Mouse (Mus musculus): ENCODE results near the gene Plcl1. TPM values are rescaled to one million over a fixed set of nuclear protein-coding genes. Genes with fewer than 3 reads are reported as not detected.
"Not testable (repeated sequence)": the region's sequence is repeated elsewhere in the genome, so short reads cannot be mapped to it uniquely, and the experiment has no call there.

The Plcl1 gene
- polyA plus RNA-seq, 1 experiment, result 0.30 TPM

DNA sequence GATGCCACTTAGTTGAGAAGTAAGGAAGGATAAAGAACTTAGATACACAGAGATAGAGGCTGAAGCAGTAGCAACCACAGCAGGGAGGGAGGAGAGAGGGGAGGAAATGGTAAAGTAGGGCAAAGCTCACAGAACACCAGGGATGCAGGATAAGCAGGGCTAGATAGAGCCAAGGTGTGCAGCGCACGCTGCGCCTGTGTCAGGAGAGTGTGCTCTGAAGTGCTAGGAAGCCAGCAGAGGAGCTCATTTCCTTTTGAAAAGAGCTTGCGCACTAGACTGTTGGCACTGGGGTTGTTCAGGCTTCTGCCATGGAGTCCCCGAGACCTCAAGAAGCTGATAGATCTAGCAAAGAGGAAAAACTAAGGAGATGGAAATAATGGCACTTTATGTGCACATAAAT lies 40.6 kb downstream of the Plcl1 start:
- 52% methylated on average over 5 of the region's 5 CpGs for WGBS
- Histone ChIP-seq H3K27ac (ENCODE audit: control insufficient read depth, insufficient read depth, low read depth, low read length, poor library complexity) (no peak overlapping the region), H3K4me1 (ENCODE audit: control insufficient read depth, insufficient read depth, low read length) (no peaks in the 10 kb centered on the region), H3K4me3 (replicated peaks; ENCODE audit: control insufficient read depth, low read depth, low read length) (no peak overlapping the region)
- TF ChIP-seq POLR2A (IDR thresholded peaks at IDR 0.05; ENCODE audit: borderline replicate concordance, control insufficient read depth, low read depth, low read length) (no peak), CTCF (IDR thresholded peaks at IDR 0.05; ENCODE audit: control insufficient read depth, insufficient read depth, low read length) (no peak)

DNA sequence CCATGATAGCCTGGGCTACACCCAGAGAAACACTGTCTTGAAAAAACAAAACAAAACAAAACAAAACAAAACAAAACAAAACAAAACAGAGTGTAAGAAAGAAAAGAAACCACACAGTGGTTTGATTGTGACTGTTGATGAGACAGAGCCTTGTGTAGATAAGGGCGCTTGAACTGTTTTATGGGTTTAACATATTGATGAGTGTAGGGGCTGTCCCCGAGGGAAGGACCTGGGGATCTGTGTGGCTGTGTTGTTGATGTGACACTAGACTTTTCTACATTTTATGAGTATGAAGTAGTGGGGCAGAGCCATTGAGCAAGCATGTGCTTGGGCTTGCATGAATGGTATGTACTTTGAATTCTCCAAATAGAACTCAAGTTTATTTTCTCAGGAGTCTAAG lies 41.2 kb downstream of the Plcl1 start:
- Histone ChIP-seq H3K27ac (ENCODE audit: control insufficient read depth, insufficient read depth, low read depth, low read length, poor library complexity) (no peak overlapping the region), H3K4me1 (ENCODE audit: control insufficient read depth, insufficient read depth, low read length) (no peaks in the 10 kb centered on the region), H3K4me3 (replicated peaks; ENCODE audit: control insufficient read depth, low read depth, low read length) (no peak overlapping the region)
- no peak for TF ChIP-seq CTCF (IDR thresholded peaks at IDR 0.05; ENCODE audit: control insufficient read depth, insufficient read depth, low read length)
- no peak for TF ChIP-seq POLR2A (IDR thresholded peaks at IDR 0.05; ENCODE audit: borderline replicate concordance, control insufficient read depth, low read depth, low read length)
- WGBS, result 74% methylated on average over 2 of the region's 2 CpGs

DNA sequence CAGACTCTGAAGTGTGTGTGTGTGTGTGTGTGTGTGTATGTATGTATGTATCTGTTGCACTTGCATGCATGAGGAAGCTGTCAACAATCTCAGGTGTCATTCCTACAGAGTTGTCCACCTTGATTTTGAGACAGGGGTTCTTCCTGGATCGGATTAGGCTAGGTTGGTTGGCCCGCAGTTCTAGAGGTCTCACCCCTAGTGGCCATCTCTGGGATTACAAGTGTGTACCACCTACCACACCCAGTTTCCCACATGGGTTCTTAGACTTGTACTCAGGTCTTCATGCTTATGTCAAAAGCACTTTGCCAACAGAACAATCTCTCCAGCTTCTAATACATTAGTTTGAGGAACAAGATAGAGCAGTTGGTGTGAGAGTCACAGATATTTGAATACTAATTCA lies 41.9 kb downstream of the Plcl1 start:
- Histone ChIP-seq H3K27ac (ENCODE audit: control insufficient read depth, insufficient read depth, low read depth, low read length, poor library complexity) (no peak overlapping the region), H3K4me3 (replicated peaks; ENCODE audit: control insufficient read depth, low read depth, low read length) (no peak overlapping the region), H3K4me1 (ENCODE audit: control insufficient read depth, insufficient read depth, low read length) (no peaks in the 10 kb centered on the region)
- TF ChIP-seq POLR2A (IDR thresholded peaks at IDR 0.05; ENCODE audit: borderline replicate concordance, control insufficient read depth, low read depth, low read length) (no peak), CTCF (IDR thresholded peaks at IDR 0.05; ENCODE audit: control insufficient read depth, insufficient read depth, low read length) (peak; percentile 35; the same call in 1 of the 2 replicates)
- 84% methylated on average over 2 of the region's 2 CpGs for WGBS

DNA sequence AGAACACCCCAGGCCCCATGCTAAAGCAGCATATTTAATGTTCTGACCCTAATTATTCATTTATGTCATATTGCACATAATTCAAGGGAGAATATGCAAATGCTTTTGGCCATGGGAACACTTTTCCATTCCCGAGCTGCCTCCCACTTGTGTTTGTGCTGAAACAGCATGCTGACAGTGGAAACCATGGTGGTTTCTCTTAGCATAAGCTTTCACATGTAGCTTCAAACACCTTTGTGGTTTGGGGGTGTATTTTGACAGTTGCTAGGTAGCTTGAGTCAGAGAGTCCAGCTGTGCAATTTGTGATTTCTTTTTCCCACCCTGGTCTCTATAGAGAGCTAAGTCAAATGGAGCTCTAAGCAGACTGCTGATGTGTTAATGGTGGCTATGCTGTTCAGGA lies 42.4 kb downstream of the Plcl1 start:
- Histone ChIP-seq H3K27ac (ENCODE audit: control insufficient read depth, insufficient read depth, low read depth, low read length, poor library complexity) (no peak overlapping the region), H3K4me3 (replicated peaks; ENCODE audit: control insufficient read depth, low read depth, low read length) (no peak overlapping the region), H3K4me1 (ENCODE audit: control insufficient read depth, insufficient read depth, low read length) (no peaks in the 10 kb centered on the region)
- WGBS, result 77% methylated on average over 1 of the region's 1 CpGs
- no peak for TF ChIP-seq POLR2A (IDR thresholded peaks at IDR 0.05; ENCODE audit: borderline replicate concordance, control insufficient read depth, low read depth, low read length)
- no peak for TF ChIP-seq CTCF (IDR thresholded peaks at IDR 0.05; ENCODE audit: control insufficient read depth, insufficient read depth, low read length)

DNA sequence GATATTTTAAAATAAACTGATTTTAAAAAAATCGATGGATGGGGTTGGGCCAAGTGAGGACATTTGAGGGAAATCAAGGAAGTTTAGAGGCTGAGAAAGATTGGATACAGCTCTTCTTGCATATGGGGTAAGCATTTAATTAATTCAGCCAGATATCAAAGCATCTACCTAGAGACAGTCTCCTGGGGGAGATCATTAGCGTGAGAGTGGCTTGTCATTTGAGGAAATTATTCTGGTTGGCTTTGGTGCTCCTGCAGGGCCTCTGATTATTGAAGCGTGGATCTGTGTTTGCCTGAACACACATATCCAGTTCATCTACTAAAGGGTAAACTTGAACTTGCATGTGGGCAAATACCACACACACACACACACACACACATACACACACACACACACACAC lies 44.1 kb downstream of the Plcl1 start:
- no peak overlapping the region for H3K27ac ChIP-seq (ENCODE audit: control insufficient read depth, insufficient read depth, low read depth, low read length, poor library complexity)
- WGBS, result 75% methylated on average over 3 of the region's 3 CpGs

DNA sequence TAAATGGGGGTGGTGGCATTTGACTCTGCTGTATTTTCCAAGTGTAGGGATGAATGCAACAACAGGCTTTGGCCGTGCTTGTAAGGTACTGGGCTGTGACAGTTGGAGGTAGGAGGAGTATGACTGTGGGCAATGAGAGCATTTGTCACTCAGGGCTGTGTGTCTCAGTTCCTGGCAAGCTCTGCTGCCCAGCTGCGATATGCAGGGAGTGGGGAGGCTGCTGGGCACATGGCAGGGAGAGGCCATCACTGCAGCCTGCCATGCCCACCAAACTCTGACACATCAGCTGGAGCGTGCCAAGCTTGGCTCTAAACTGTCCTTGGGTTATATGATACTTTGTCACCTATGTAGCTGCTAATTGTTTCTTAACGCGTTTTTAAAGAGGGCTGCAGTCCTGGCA lies 48.4 kb downstream of the Plcl1 start:
- H3K4me3 ChIP-seq (replicated peaks; ENCODE audit: control insufficient read depth, low read depth, low read length), result no peak overlapping the region
- 88% methylated on average over 5 of the region's 5 CpGs for WGBS
- TF ChIP-seq POLR2A (IDR thresholded peaks at IDR 0.05; ENCODE audit: borderline replicate concordance, control insufficient read depth, low read depth, low read length), result no peak
- no peak for TF ChIP-seq CTCF (IDR thresholded peaks at IDR 0.05; ENCODE audit: control insufficient read depth, insufficient read depth, low read length)
- no peaks in the 10 kb centered on the region for H3K4me1 ChIP-seq (ENCODE audit: control insufficient read depth, insufficient read depth, low read length)
- H3K27ac ChIP-seq (ENCODE audit: control insufficient read depth, insufficient read depth, low read depth, low read length, poor library complexity), result no peak overlapping the region

More for the DNA sequence above, 44.1 kb downstream of the Plcl1 start:
- H3K4me3 ChIP-seq (replicated peaks; ENCODE audit: control insufficient read depth, low read depth, low read length), result no peak overlapping the region
- H3K4me1 ChIP-seq (ENCODE audit: control insufficient read depth, insufficient read depth, low read length), result no peaks in the 10 kb centered on the region
- TF ChIP-seq CTCF (IDR thresholded peaks at IDR 0.05; ENCODE audit: control insufficient read depth, insufficient read depth, low read length), result no peak

DNA sequence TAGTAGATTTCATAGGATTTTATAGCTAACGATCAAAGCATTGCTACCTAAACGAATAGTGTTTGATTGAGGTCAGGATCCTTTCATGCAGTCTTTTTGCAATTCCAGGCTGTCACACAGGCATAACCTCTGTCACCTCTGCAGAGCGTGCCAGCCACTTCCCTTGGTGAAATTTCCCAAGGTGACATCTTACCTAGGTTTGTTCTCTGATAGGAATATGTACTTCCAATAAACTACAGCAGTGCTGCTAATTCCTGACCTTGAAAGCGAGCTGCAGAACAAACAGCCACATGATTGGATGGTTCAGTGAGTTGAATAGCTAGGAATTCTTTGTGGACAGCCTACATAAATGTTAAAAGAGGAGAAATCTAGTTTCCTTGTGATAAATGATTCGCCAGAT lies 56.6 kb downstream of the Plcl1 start:
- H3K4me1 ChIP-seq (ENCODE audit: control insufficient read depth, insufficient read depth, low read length), result no peaks in the 10 kb centered on the region
- H3K4me3 ChIP-seq (replicated peaks; ENCODE audit: control insufficient read depth, low read depth, low read length), result no peak overlapping the region
- TF ChIP-seq CTCF (IDR thresholded peaks at IDR 0.05; ENCODE audit: control insufficient read depth, insufficient read depth, low read length) (no peak), POLR2A (IDR thresholded peaks at IDR 0.05; ENCODE audit: borderline replicate concordance, control insufficient read depth, low read depth, low read length) (no peak)
- WGBS, result 76% methylated on average over 5 of the region's 5 CpGs
- H3K27ac ChIP-seq (ENCODE audit: control insufficient read depth, insufficient read depth, low read depth, low read length, poor library complexity), result no peak overlapping the region

DNA sequence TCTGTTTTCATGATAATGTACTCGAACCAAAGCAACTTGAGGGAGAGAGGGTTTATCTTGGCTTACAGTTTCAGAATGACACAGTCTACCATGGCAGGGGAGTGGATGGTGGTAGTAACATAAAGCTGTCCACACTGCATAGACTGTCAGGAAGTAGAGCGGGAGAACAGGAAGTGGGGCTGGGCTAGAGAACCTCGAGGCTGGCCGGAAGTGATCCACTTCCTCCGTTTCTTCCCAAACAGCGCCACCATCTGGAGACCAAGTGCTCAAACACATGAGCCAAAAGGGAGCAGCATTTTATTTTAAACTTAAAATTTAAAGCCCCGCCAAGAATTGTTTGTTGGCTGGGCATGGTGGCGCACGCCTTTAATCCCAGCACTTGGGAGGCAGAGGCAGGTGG lies 68.0 kb downstream of the Plcl1 start:
- WGBS, result 65% methylated on average over 9 of the region's 9 CpGs
- Histone ChIP-seq H3K4me3 (replicated peaks; ENCODE audit: control insufficient read depth, low read depth, low read length) (no peak overlapping the region), H3K27ac (ENCODE audit: control insufficient read depth, insufficient read depth, low read depth, low read length, poor library complexity) (no peak overlapping the region), H3K4me1 (ENCODE audit: control insufficient read depth, insufficient read depth, low read length) (no peaks in the 10 kb centered on the region)
- TF ChIP-seq CTCF (IDR thresholded peaks at IDR 0.05; ENCODE audit: control insufficient read depth, insufficient read depth, low read length) (no peak), POLR2A (IDR thresholded peaks at IDR 0.05; ENCODE audit: borderline replicate concordance, control insufficient read depth, low read depth, low read length) (no peak)

DNA sequence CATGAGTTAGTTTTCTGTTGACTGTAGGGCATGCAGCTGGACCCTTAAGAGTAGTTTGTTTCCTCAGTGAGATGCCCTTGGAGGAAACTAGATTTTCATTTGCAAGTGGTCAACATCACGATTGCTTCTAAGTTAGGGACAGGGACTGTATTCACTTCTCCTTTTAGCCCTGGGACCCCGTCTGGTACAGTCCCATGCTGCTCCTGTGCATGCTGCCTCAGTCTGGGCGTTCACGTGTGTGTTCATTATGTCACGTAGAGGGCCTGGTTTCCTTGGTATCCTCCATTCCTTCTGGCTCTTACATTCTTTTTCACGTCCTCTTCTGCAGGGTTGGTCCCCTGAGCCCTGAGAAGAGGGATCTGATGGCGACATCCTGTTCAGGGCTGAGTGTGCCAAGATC lies 69.3 kb downstream of the Plcl1 start:
- Histone ChIP-seq H3K4me1 (ENCODE audit: control insufficient read depth, insufficient read depth, low read length) (no peaks in the 10 kb centered on the region), H3K27ac (ENCODE audit: control insufficient read depth, insufficient read depth, low read depth, low read length, poor library complexity) (no peak overlapping the region), H3K4me3 (replicated peaks; ENCODE audit: control insufficient read depth, low read depth, low read length) (no peak overlapping the region)
- WGBS, result 58% methylated on average over 7 of the region's 7 CpGs
- no peak for TF ChIP-seq POLR2A (IDR thresholded peaks at IDR 0.05; ENCODE audit: borderline replicate concordance, control insufficient read depth, low read depth, low read length)
- TF ChIP-seq CTCF (IDR thresholded peaks at IDR 0.05; ENCODE audit: control insufficient read depth, insufficient read depth, low read length), result no peak

DNA sequence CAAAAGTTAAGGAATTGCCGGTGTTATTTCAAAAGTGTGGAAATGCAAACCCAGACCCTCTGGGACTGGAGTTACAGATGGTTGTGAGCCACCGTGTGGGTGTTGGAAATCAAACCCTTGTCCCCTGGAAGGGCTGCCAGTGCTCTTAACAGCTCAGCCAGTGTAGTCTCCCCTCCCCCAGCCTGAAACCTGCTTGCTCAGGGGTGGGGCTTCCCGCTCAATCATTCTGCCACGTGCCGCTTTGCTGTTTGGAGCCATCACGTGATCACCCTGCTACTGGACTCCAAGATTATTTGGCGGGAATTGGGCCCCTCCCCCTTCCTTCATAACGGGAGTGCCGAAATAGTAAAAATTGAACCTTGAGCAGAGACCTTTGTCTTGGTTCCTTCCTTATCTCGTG lies 81.7 kb downstream of the Plcl1 start:
- WGBS, result 78% methylated on average over 10 of the region's 10 CpGs
- H3K4me3 ChIP-seq (replicated peaks; ENCODE audit: control insufficient read depth, low read depth, low read length); H3K27ac ChIP-seq (ENCODE audit: control insufficient read depth, insufficient read depth, low read depth, low read length, poor library complexity); H3K4me1 ChIP-seq (ENCODE audit: control insufficient read depth, insufficient read depth, low read length): not testable (repeated sequence)
